Mouse (Mus musculus): ENCODE data around the gene Arl4d. TPM values are rescaled to one million over a fixed set of nuclear protein-coding genes. Genes with fewer than 3 reads are reported as not detected.
A peak's percentile ranks its signal among the peaks of the same experiment; 100 is the strongest.

The Arl4d gene
- polyA plus RNA-seq, 1 experiment from 2014 or later = 5.6 TPM

GRCm38 (mm10) chr11:101661191-101661590 lies 4.2 kb upstream of the Arl4d start:
- H3K9ac ChIP-seq = no peak overlapping the region
- H3K9me3 ChIP-seq (ENCODE audit: control insufficient read depth, low read length) = no peaks in the 10 kb centered on the region
- ATAC-seq (ENCODE audit: low FRiP score) = no peak
- no peak for DNase-seq (ENCODE audit: low spot score)
- 84% methylated on average over 7 of the region's 7 CpGs for WGBS
- no peak overlapping the region for H3K4me3 ChIP-seq (replicated peaks; ENCODE audit: low read length)
- no peak overlapping the region for H3K27ac ChIP-seq
- H3K4me1 ChIP-seq (replicated peaks; ENCODE audit: control insufficient read depth, insufficient read depth, low read length) = peaks cover 6% of the 10 kb centered on the region; the same call in 1 of the 2 replicates
- no peaks in the 10 kb centered on the region for H3K36me3 ChIP-seq (replicated peaks; ENCODE audit: control insufficient read depth, insufficient read depth)
- H3K4me2 ChIP-seq (replicated peaks) = no peak overlapping the region
- H3K27me3 ChIP-seq (ENCODE audit: control insufficient read depth, insufficient read depth, low read length) = no peaks in the 10 kb centered on the region

GRCm38 (mm10) chr11:101661786-101662185 lies 3.6 kb upstream of the Arl4d start:
- no peak overlapping the region for H3K9ac ChIP-seq
- no peak overlapping the region for H3K27ac ChIP-seq
- no peak overlapping the region for H3K4me2 ChIP-seq (replicated peaks)
- no peaks in the 10 kb centered on the region for H3K36me3 ChIP-seq (replicated peaks; ENCODE audit: control insufficient read depth, insufficient read depth)
- H3K27me3 ChIP-seq (ENCODE audit: control insufficient read depth, insufficient read depth, low read length) = no peaks in the 10 kb centered on the region
- DNase-seq (ENCODE audit: low spot score) (no peak), ATAC-seq (ENCODE audit: low FRiP score) (no peak)
- 78% methylated on average over 5 of the region's 5 CpGs for WGBS
- peaks cover 6% of the 10 kb centered on the region; the same call in 1 of the 2 replicates for H3K4me1 ChIP-seq (replicated peaks; ENCODE audit: control insufficient read depth, insufficient read depth, low read length)
- H3K4me3 ChIP-seq (replicated peaks; ENCODE audit: low read length) = no peak overlapping the region
- no peaks in the 10 kb centered on the region for H3K9me3 ChIP-seq (ENCODE audit: control insufficient read depth, low read length)

DNA sequence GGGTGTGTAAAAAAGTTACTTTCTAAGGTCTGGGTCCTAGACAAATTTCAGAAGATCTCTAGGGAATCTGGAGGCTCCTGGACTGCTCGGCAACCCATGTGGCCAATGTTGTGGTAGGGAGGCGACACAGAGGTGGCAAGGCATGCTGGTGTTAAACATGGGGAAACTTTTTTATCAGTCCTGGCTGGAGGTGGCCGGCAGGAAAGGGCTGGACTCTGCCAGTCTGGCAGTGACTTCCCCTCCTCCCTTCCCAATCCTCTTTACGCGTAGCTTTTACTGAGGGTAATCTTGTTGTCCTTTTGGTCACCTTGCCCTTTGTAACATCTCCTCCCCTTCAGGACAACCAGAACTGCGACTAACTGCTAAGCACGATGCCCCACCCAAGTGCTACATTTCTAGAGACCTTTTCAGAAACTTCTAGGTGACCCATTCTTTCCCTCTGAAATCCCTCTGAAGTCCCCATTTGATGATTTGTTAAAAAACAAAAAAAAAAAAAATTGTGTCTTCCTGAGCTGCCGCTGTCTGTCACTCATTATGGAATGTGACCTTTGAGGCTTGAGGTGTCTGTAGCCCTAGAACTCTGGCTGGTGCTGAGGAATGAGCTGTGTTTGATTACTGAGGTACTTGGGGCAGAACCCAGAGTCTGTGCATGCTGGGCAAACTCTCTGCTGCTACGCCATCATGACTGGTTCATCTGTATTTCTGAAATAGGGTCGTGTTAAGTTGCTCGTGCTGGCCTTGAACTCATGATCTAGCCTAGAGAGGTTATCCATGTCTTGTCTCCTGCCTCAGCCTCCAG lies 1.9 kb upstream of the Arl4d start:
- Histone ChIP-seq H3K4me1 (replicated peaks; ENCODE audit: control insufficient read depth, insufficient read depth, low read length) (peaks cover 6% of the 10 kb centered on the region), H3K36me3 (replicated peaks; ENCODE audit: control insufficient read depth, insufficient read depth) (no peaks in the 10 kb centered on the region), H3K4me3 (replicated peaks; ENCODE audit: low read length) (no peak overlapping the region), H3K27ac (no peak overlapping the region), H3K27me3 (ENCODE audit: control insufficient read depth, insufficient read depth, low read length) (no peaks in the 10 kb centered on the region), H3K9ac (no peak overlapping the region), H3K9me3 (ENCODE audit: control insufficient read depth, low read length) (no peaks in the 10 kb centered on the region), H3K4me2 (replicated peaks) (no peak overlapping the region)
- WGBS = 86% methylated on average over 11 of the region's 11 CpGs
- ATAC-seq (ENCODE audit: low FRiP score) (no peak), DNase-seq (ENCODE audit: low spot score) (no peak)

- DNase-seq (ENCODE audit: low spot score) (no peak), ATAC-seq (ENCODE audit: low FRiP score) (no peak)
- WGBS = 2% methylated on average over 24 of the region's 24 CpGs
- Histone ChIP-seq H3K9ac (peak overlapping the region; percentile 70), H3K4me3 (replicated peaks; ENCODE audit: low read length) (peak overlapping the region; percentile 52), H3K27me3 (ENCODE audit: control insufficient read depth, insufficient read depth, low read length) (no peaks in the 10 kb centered on the region), H3K36me3 (replicated peaks; ENCODE audit: control insufficient read depth, insufficient read depth) (no peaks in the 10 kb centered on the region), H3K9me3 (ENCODE audit: control insufficient read depth, low read length) (no peaks in the 10 kb centered on the region), H3K4me2 (replicated peaks) (peak overlapping the region; percentile 63), H3K4me1 (replicated peaks; ENCODE audit: control insufficient read depth, insufficient read depth, low read length) (peaks cover 7% of the 10 kb centered on the region), H3K27ac (peak overlapping the region; percentile 83)
Observed at GRCm38 (mm10) chr11:101665636-101665992, 273 bp downstream of the Arl4d start.

- DNase-seq (ENCODE audit: low spot score) (no peak), ATAC-seq (ENCODE audit: low FRiP score) (no peak)
- no peaks in the 10 kb centered on the region for H3K36me3 ChIP-seq (replicated peaks; ENCODE audit: control insufficient read depth, insufficient read depth)
- WGBS = 82% methylated on average over 28 of the region's 28 CpGs
- H3K4me3 ChIP-seq (replicated peaks; ENCODE audit: low read length) = no peak overlapping the region; the same call in 1 of the 2 replicates
- H3K9me3 ChIP-seq (ENCODE audit: control insufficient read depth, low read length) = no peaks in the 10 kb centered on the region
- no peaks in the 10 kb centered on the region for H3K27me3 ChIP-seq (ENCODE audit: control insufficient read depth, insufficient read depth, low read length)
- H3K4me1 ChIP-seq (replicated peaks; ENCODE audit: control insufficient read depth, insufficient read depth, low read length) = peaks cover 7% of the 10 kb centered on the region
- peak overlapping the region; percentile 31; the same call in 1 of the 2 replicates for H3K9ac ChIP-seq
- peak overlapping the region; percentile 32 for H3K4me2 ChIP-seq (replicated peaks)
- H3K27ac ChIP-seq = no peak overlapping the region
Observed at GRCm38 (mm10) chr11:101666626-101667345, 1.4 kb downstream of the Arl4d start.

- Histone ChIP-seq H3K4me1 (replicated peaks; ENCODE audit: control insufficient read depth, insufficient read depth, low read length) (peaks cover 7% of the 10 kb centered on the region), H3K4me2 (replicated peaks) (peak overlapping the region; percentile 32; the same call in 1 of the 2 replicates), H3K27ac (no peak overlapping the region), H3K9ac (0 out of 2 replicates have a peak overlapping the region, but pooled peaks have one; percentile 24), H3K9me3 (ENCODE audit: control insufficient read depth, low read length) (no peaks in the 10 kb centered on the region), H3K4me3 (replicated peaks; ENCODE audit: low read length) (no peak overlapping the region), H3K36me3 (replicated peaks; ENCODE audit: control insufficient read depth, insufficient read depth) (no peaks in the 10 kb centered on the region), H3K27me3 (ENCODE audit: control insufficient read depth, insufficient read depth, low read length) (no peaks in the 10 kb centered on the region)
- 62% methylated on average over 14 of the region's 14 CpGs for WGBS
- DNase-seq (ENCODE audit: low spot score) (no peak), ATAC-seq (ENCODE audit: low FRiP score) (no peak)
Observed at GRCm38 (mm10) chr11:101667871-101668532, 2.7 kb downstream of the Arl4d start.

- Histone ChIP-seq H3K27ac (no peak overlapping the region), H3K9me3 (ENCODE audit: control insufficient read depth, low read length) (no peaks in the 10 kb centered on the region), H3K4me2 (replicated peaks) (peak overlapping the region; percentile 32; the same call in 1 of the 2 replicates), H3K36me3 (replicated peaks; ENCODE audit: control insufficient read depth, insufficient read depth) (no peaks in the 10 kb centered on the region), H3K4me3 (replicated peaks; ENCODE audit: low read length) (no peak overlapping the region), H3K27me3 (ENCODE audit: control insufficient read depth, insufficient read depth, low read length) (no peaks in the 10 kb centered on the region), H3K4me1 (replicated peaks; ENCODE audit: control insufficient read depth, insufficient read depth, low read length) (peaks cover 7% of the 10 kb centered on the region), H3K9ac (no peak overlapping the region)
- DNase-seq (ENCODE audit: low spot score) (no peak), ATAC-seq (ENCODE audit: low FRiP score) (no peak)
- WGBS = 33% methylated on average over 13 of the region's 13 CpGs
Observed at GRCm38 (mm10) chr11:101668546-101669261, 3.4 kb downstream of the Arl4d start.

DNA sequence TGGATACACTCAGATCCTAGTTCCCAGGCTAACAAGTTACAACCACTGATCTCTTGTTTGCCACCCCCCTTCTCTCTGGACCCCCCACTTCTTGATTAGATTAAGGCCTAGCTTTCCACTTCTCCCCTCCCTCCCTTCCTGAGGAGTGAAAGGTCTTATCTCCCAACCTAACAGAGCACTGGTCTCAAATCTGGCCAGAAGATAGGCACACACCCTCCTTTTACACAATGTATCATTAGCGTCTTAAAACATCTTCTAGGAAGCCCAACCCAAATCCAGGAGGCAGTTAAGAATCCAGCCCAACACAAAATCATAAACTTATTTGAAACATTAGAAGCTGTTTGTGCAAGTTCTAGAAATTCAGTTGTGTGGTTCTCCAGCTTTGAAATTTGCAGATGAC lies 5.0 kb downstream of the Arl4d start:
- DNase-seq (ENCODE audit: low spot score) (no peak), ATAC-seq (ENCODE audit: low FRiP score) (no peak)
- WGBS = 96% methylated on average over 1 of the region's 1 CpGs
- no peaks in the 10 kb centered on the region for H3K9me3 ChIP-seq (ENCODE audit: control insufficient read depth, low read length)
- H3K4me1 ChIP-seq (replicated peaks; ENCODE audit: control insufficient read depth, insufficient read depth, low read length) = peaks cover 7% of the 10 kb centered on the region
- H3K36me3 ChIP-seq (replicated peaks; ENCODE audit: control insufficient read depth, insufficient read depth) = no peaks in the 10 kb centered on the region
- H3K4me3 ChIP-seq (replicated peaks; ENCODE audit: low read length) = no peak overlapping the region
- H3K27me3 ChIP-seq (ENCODE audit: control insufficient read depth, insufficient read depth, low read length) = no peaks in the 10 kb centered on the region
- no peak overlapping the region for H3K27ac ChIP-seq
- H3K4me2 ChIP-seq (replicated peaks) = no peak overlapping the region
- no peak overlapping the region for H3K9ac ChIP-seq
